Mouse (Mus musculus): ENCODE results near the gene Zfp618. TPM values are rescaled to one million over a fixed set of nuclear protein-coding genes. Genes with fewer than 3 reads are reported as not detected.

The Zfp618 gene
- polyA plus RNA-seq, 1 experiment from 2014 or later, result 32.0 TPM

GRCm38 (mm10) chr4:63000316-63001055, 35.1 kb downstream of the Zfp618 start:
- Histone ChIP-seq H3K27me3 (ENCODE audit: control insufficient read depth, insufficient read depth, low read length) (no peaks in the 10 kb centered on the region), H3K4me1 (ENCODE audit: control insufficient read depth, insufficient read depth, low read length) (peaks cover 44% of the 10 kb centered on the region), H3K4me3 (ENCODE audit: low read depth, low read length) (no peak overlapping the region), H3K9me3 (ENCODE audit: control insufficient read depth, low read depth, low read length) (no peaks in the 10 kb centered on the region), H3K36me3 (ENCODE audit: control insufficient read depth, insufficient read depth, low read length) (0 out of 2 replicates have a peak, but pooled peaks cover 4% of the 10 kb centered on the region), H3K4me2 (replicated peaks; ENCODE audit: low read depth, low read length) (no peak overlapping the region), H3K9ac (replicated peaks; ENCODE audit: low read depth, low read length) (no peak overlapping the region), H3K27ac (ENCODE audit: low read length) (no peak overlapping the region)
- ATAC-seq (ENCODE audit: insufficient number of reproducible peaks, insufficient read depth, low FRiP score, low read depth), result no peak
- 68% methylated on average over 11 of the region's 11 CpGs for WGBS

GRCm38 (mm10) chr4:63002386-63002785, 37.0 kb downstream of the Zfp618 start:
- no peak for ATAC-seq (ENCODE audit: insufficient number of reproducible peaks, insufficient read depth, low FRiP score, low read depth)
- H3K9me3 ChIP-seq (ENCODE audit: control insufficient read depth, low read depth, low read length), result no peaks in the 10 kb centered on the region
- no peak overlapping the region for H3K27ac ChIP-seq (ENCODE audit: low read length)
- no peaks in the 10 kb centered on the region for H3K27me3 ChIP-seq (ENCODE audit: control insufficient read depth, insufficient read depth, low read length)
- H3K4me1 ChIP-seq (ENCODE audit: control insufficient read depth, insufficient read depth, low read length), result peaks cover 53% of the 10 kb centered on the region
- H3K9ac ChIP-seq (replicated peaks; ENCODE audit: low read depth, low read length), result no peak overlapping the region
- no peak overlapping the region for H3K4me2 ChIP-seq (replicated peaks; ENCODE audit: low read depth, low read length)
- 0 out of 2 replicates have a peak, but pooled peaks cover 3% of the 10 kb centered on the region for H3K36me3 ChIP-seq (ENCODE audit: control insufficient read depth, insufficient read depth, low read length)
- H3K4me3 ChIP-seq (ENCODE audit: low read depth, low read length), result no peak overlapping the region
- 79% methylated on average over 1 of the region's 1 CpGs for WGBS

GRCm38 (mm10) chr4:63004519-63004918, 39.1 kb downstream of the Zfp618 start:
- Histone ChIP-seq H3K27me3 (ENCODE audit: control insufficient read depth, insufficient read depth, low read length) (no peaks in the 10 kb centered on the region), H3K9ac (replicated peaks; ENCODE audit: low read depth, low read length) (no peak overlapping the region), H3K4me2 (replicated peaks; ENCODE audit: low read depth, low read length) (no peak overlapping the region), H3K4me1 (ENCODE audit: control insufficient read depth, insufficient read depth, low read length) (peaks cover 35% of the 10 kb centered on the region), H3K36me3 (ENCODE audit: control insufficient read depth, insufficient read depth, low read length) (no peaks in the 10 kb centered on the region), H3K27ac (ENCODE audit: low read length) (no peak overlapping the region), H3K9me3 (ENCODE audit: control insufficient read depth, low read depth, low read length) (no peaks in the 10 kb centered on the region), H3K4me3 (ENCODE audit: low read depth, low read length) (no peak overlapping the region)
- 84% methylated on average over 11 of the region's 11 CpGs for WGBS
- ATAC-seq (ENCODE audit: insufficient number of reproducible peaks, insufficient read depth, low FRiP score, low read depth), result no peak

GRCm38 (mm10) chr4:63005446-63006185, 40.2 kb downstream of the Zfp618 start:
- H3K4me2 ChIP-seq (replicated peaks; ENCODE audit: low read depth, low read length), result no peak overlapping the region
- WGBS, result 61% methylated on average over 10 of the region's 10 CpGs
- peaks cover 27% of the 10 kb centered on the region; the same call in 1 of the 2 replicates for H3K4me1 ChIP-seq (ENCODE audit: control insufficient read depth, insufficient read depth, low read length)
- H3K36me3 ChIP-seq (ENCODE audit: control insufficient read depth, insufficient read depth, low read length), result no peaks in the 10 kb centered on the region
- H3K27me3 ChIP-seq (ENCODE audit: control insufficient read depth, insufficient read depth, low read length), result no peaks in the 10 kb centered on the region
- no peak overlapping the region for H3K4me3 ChIP-seq (ENCODE audit: low read depth, low read length)
- H3K27ac ChIP-seq (ENCODE audit: low read length), result no peak overlapping the region
- H3K9me3 ChIP-seq (ENCODE audit: control insufficient read depth, low read depth, low read length), result no peaks in the 10 kb centered on the region
- ATAC-seq (ENCODE audit: insufficient number of reproducible peaks, insufficient read depth, low FRiP score, low read depth), result no peak
- no peak overlapping the region for H3K9ac ChIP-seq (replicated peaks; ENCODE audit: low read depth, low read length)

GRCm38 (mm10) chr4:63006198-63007155, 41.1 kb downstream of the Zfp618 start:
- Histone ChIP-seq H3K4me1 (ENCODE audit: control insufficient read depth, insufficient read depth, low read length) (peaks cover 23% of the 10 kb centered on the region; the same call in 1 of the 2 replicates), H3K4me3 (ENCODE audit: low read depth, low read length) (no peak overlapping the region), H3K27ac (ENCODE audit: low read length) (no peak overlapping the region), H3K27me3 (ENCODE audit: control insufficient read depth, insufficient read depth, low read length) (no peaks in the 10 kb centered on the region), H3K9me3 (ENCODE audit: control insufficient read depth, low read depth, low read length) (no peaks in the 10 kb centered on the region), H3K4me2 (replicated peaks; ENCODE audit: low read depth, low read length) (no peak overlapping the region), H3K9ac (replicated peaks; ENCODE audit: low read depth, low read length) (no peak overlapping the region), H3K36me3 (ENCODE audit: control insufficient read depth, insufficient read depth, low read length) (no peaks in the 10 kb centered on the region)
- ATAC-seq (ENCODE audit: insufficient number of reproducible peaks, insufficient read depth, low FRiP score, low read depth), result no peak
- 73% methylated on average over 7 of the region's 7 CpGs for WGBS

- peaks cover 23% of the 10 kb centered on the region; the same call in 1 of the 2 replicates for H3K4me1 ChIP-seq (ENCODE audit: control insufficient read depth, insufficient read depth, low read length)
- no peak overlapping the region for H3K4me2 ChIP-seq (replicated peaks; ENCODE audit: low read depth, low read length)
- H3K4me3 ChIP-seq (ENCODE audit: low read depth, low read length), result no peak overlapping the region
- H3K27ac ChIP-seq (ENCODE audit: low read length), result no peak overlapping the region
- H3K9me3 ChIP-seq (ENCODE audit: control insufficient read depth, low read depth, low read length), result no peaks in the 10 kb centered on the region
- H3K9ac ChIP-seq (replicated peaks; ENCODE audit: low read depth, low read length), result no peak overlapping the region
- H3K27me3 ChIP-seq (ENCODE audit: control insufficient read depth, insufficient read depth, low read length), result no peaks in the 10 kb centered on the region
- 84% methylated on average over 9 of the region's 9 CpGs for whole genome bisulfite sequencing
- ATAC-seq (ENCODE audit: insufficient number of reproducible peaks, insufficient read depth, low FRiP score, low read depth), result no peak
- no peaks in the 10 kb centered on the region for H3K36me3 ChIP-seq (ENCODE audit: control insufficient read depth, insufficient read depth, low read length)
Observed at GRCm38 (mm10) chr4:63008206-63008605, 42.8 kb downstream of the Zfp618 start.

GRCm38 (mm10) chr4:63008822-63009221, 43.4 kb downstream of the Zfp618 start:
- no peak for ATAC-seq (ENCODE audit: insufficient number of reproducible peaks, insufficient read depth, low FRiP score, low read depth)
- no peaks in the 10 kb centered on the region for H3K27me3 ChIP-seq (ENCODE audit: control insufficient read depth, insufficient read depth, low read length)
- H3K4me2 ChIP-seq (replicated peaks; ENCODE audit: low read depth, low read length), result no peak overlapping the region
- peaks cover 23% of the 10 kb centered on the region; the same call in 1 of the 2 replicates for H3K4me1 ChIP-seq (ENCODE audit: control insufficient read depth, insufficient read depth, low read length)
- no peak overlapping the region for H3K4me3 ChIP-seq (ENCODE audit: low read depth, low read length)
- WGBS, result 65% methylated on average over 3 of the region's 3 CpGs
- H3K9ac ChIP-seq (replicated peaks; ENCODE audit: low read depth, low read length), result no peak overlapping the region
- no peaks in the 10 kb centered on the region for H3K36me3 ChIP-seq (ENCODE audit: control insufficient read depth, insufficient read depth, low read length)
- H3K9me3 ChIP-seq (ENCODE audit: control insufficient read depth, low read depth, low read length), result no peaks in the 10 kb centered on the region
- no peak overlapping the region for H3K27ac ChIP-seq (ENCODE audit: low read length)

- Histone ChIP-seq H3K27me3 (ENCODE audit: control insufficient read depth, insufficient read depth, low read length) (no peaks in the 10 kb centered on the region), H3K9ac (replicated peaks; ENCODE audit: low read depth, low read length) (no peak overlapping the region), H3K36me3 (ENCODE audit: control insufficient read depth, insufficient read depth, low read length) (no peaks in the 10 kb centered on the region), H3K9me3 (ENCODE audit: control insufficient read depth, low read depth, low read length) (no peaks in the 10 kb centered on the region), H3K4me2 (replicated peaks; ENCODE audit: low read depth, low read length) (no peak overlapping the region), H3K4me3 (ENCODE audit: low read depth, low read length) (no peak overlapping the region), H3K4me1 (ENCODE audit: control insufficient read depth, insufficient read depth, low read length) (peaks cover 21% of the 10 kb centered on the region; the same call in 1 of the 2 replicates), H3K27ac (ENCODE audit: low read length) (no peak overlapping the region)
- no peak for ATAC-seq (ENCODE audit: insufficient number of reproducible peaks, insufficient read depth, low FRiP score, low read depth)
- 74% methylated on average over 1 of the region's 1 CpGs for WGBS
Observed at GRCm38 (mm10) chr4:63009821-63010220, 44.4 kb downstream of the Zfp618 start.
